Mouse (Mus musculus) heart, embryonic 10.5 days (tissue): ENCODE data around the gene Pak6. TPM values are rescaled to one million over a fixed set of nuclear protein-coding genes. Genes with fewer than 3 reads are reported as not detected.

Source experiments
- DNase-seq: peaks from one replicate; pipeline ENCODE4 v3.0.0-alpha.2; 2017; ENCODE audit warnings: low spot score
- H3K27ac ChIP-seq: fragments of 300-500 bp; sonication (generic); 2 replicates; pipeline ENCODE4 v1.5.1; 2016; ENCODE audit warnings: mild to moderate bottlenecking
- H3K27me3 ChIP-seq: fragments of 300-500 bp; sonication (generic); 2 replicates; pipeline ENCODE4 v1.6.1; 2016; ENCODE audit warnings: mild to moderate bottlenecking; ENCODE audit not compliant: poor library complexity, insufficient read depth, severe bottlenecking
- H3K36me3 ChIP-seq: fragments of 300-500 bp; sonication (generic); 2 replicates; pipeline ENCODE4 v1.6.1; 2016; ENCODE audit warnings: mild to moderate bottlenecking, moderate library complexity
- H3K4me1 ChIP-seq: fragments of 300-500 bp; sonication (generic); 2 replicates; pipeline ENCODE4 v1.6.1; 2016; ENCODE audit warnings: mild to moderate bottlenecking
- H3K4me3 ChIP-seq: fragments of 300-500 bp; sonication (generic); 2 replicates; pipeline ENCODE4 v1.5.1; 2016; ENCODE audit warnings: mild to moderate bottlenecking, moderate library complexity
- H3K9me3 ChIP-seq: fragments of 300-500 bp; sonication (generic); 2 replicates; pipeline ENCODE4 v1.6.1; 2016; ENCODE audit warnings: mild to moderate bottlenecking, moderate library complexity
- WGBS: fragments of 180-500 bp; shearing (Covaris S2); methylation state at CpG from one replicate; pipeline ENCODE4 v1.1.7; 2016; 5-methylcytosine and 5-hydroxymethylcytosine counted together
- polyA plus RNA-seq: library from polyadenylated mRNA; unstranded; fragments of >200 nt; fragmentation: Nextera tagmentation; extraction: Ambion mirVana; gene quantifications from 2 replicates; pipeline ENCODE4 v1.2.1, GENCODE M21; 2016

Gene Pak6
- 1.7 and 4.1 TPM in 2 replicates for polyA plus RNA-seq

GRCm38 (mm10) chr2:118662902-118663803 lies at the start of gene Pak6:
Gene Pak6 (plus strand): TSS chr2:118663303.
- Histone ChIP-seq H3K36me3 (no peaks in the 10 kb centered on the region), H3K4me3 (peak within 1 kb of the TSS; percentile 65), H3K27ac (peak within 1 kb of the TSS; percentile 78), H3K4me1 (peaks cover 69% of the 10 kb centered on the region), H3K27me3 (peaks cover 46% of the 10 kb centered on the region), H3K9me3 (no peaks in the 10 kb centered on the region)
- WGBS: 3% methylated on average over 37 of the region's 37 CpGs
- DNase-seq: no peak

DNA sequence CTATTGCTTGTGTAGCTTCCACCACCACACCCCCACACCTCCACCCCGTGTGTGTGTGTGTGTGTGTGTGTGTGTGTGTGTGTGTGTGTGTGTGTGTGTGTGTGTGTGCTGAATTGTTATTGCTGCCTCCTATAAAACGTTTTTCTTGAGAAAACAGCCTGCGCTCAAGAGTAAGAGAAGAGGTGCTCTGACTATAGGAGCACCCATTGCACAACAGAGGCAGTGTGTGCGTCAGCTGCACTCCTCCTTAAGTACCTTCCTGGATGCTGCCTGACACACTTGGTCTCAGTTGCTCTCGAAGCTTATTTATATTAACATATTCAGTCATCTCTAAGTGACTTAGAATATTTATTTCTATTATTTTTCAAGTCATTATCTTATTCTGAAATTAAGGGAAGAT lies 45.1 kb upstream of the Pak6 start:
- H3K9me3 ChIP-seq: no peaks in the 10 kb centered on the region

GRCm38 (mm10) chr2:118620101-118620500 lies 43.0 kb upstream of the Pak6 start:
- peaks cover 93% of the 10 kb centered on the region for H3K36me3 ChIP-seq
- H3K9me3 ChIP-seq: no peaks in the 10 kb centered on the region
- DNase-seq: no peak
- H3K27ac ChIP-seq: no peak overlapping the region
- 72% methylated on average over 2 of the region's 2 CpGs for WGBS
- H3K27me3 ChIP-seq: no peaks in the 10 kb centered on the region
- no peaks in the 10 kb centered on the region for H3K4me1 ChIP-seq
- H3K4me3 ChIP-seq: no peak overlapping the region

More for the DNA sequence above, 45.1 kb upstream of the Pak6 start:
- Histone ChIP-seq H3K27me3 (no peaks in the 10 kb centered on the region), H3K4me1 (no peaks in the 10 kb centered on the region), H3K27ac (no peak overlapping the region), H3K4me3 (no peak overlapping the region), H3K36me3 (peaks cover 99% of the 10 kb centered on the region)
- DNase-seq: no peak
- WGBS: 89% methylated on average over 5 of the region's 5 CpGs

GRCm38 (mm10) chr2:118620608-118621007 lies 42.5 kb upstream of the Pak6 start:
- H3K36me3 ChIP-seq: peaks cover 93% of the 10 kb centered on the region
- H3K27ac ChIP-seq: no peak overlapping the region
- no peaks in the 10 kb centered on the region for H3K27me3 ChIP-seq
- no peaks in the 10 kb centered on the region for H3K9me3 ChIP-seq
- H3K4me3 ChIP-seq: no peak overlapping the region
- 87% methylated on average over 8 of the region's 8 CpGs for WGBS
- H3K4me1 ChIP-seq: no peaks in the 10 kb centered on the region
- no peak for DNase-seq

DNA sequence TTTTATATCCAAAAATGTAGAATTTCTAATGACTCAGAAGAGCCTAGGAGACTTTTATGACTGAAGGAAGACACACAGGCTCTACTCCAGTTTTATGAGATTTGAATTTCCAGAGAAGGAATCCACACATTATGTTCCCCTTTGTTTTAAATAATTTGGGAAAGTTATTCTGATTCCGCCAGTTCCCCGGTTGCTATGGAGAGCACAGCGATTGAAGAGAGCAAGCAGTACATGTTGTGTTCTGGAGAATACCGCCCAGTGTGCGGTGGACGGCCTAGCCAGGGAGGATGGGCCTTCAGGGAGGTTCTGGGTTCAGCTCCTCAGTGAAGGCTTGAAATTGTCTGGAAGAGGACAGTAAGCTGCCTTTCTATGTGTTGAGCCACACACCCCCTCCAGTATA lies 33.8 kb upstream of the Pak6 start:
- H3K27ac ChIP-seq: no peak overlapping the region
- H3K4me3 ChIP-seq: no peak overlapping the region
- peaks cover 91% of the 10 kb centered on the region for H3K36me3 ChIP-seq
- DNase-seq: no peak
- H3K4me1 ChIP-seq: 0 out of 2 replicates have a peak, but pooled peaks cover 3% of the 10 kb centered on the region
- no peaks in the 10 kb centered on the region for H3K9me3 ChIP-seq
- WGBS: 97% methylated on average over 6 of the region's 6 CpGs
- H3K27me3 ChIP-seq: no peaks in the 10 kb centered on the region

GRCm38 (mm10) chr2:118633441-118633840 lies 29.7 kb upstream of the Pak6 start:
- H3K27me3 ChIP-seq: no peaks in the 10 kb centered on the region
- no peaks in the 10 kb centered on the region for H3K9me3 ChIP-seq
- 34% methylated on average over 5 of the region's 5 CpGs for WGBS
- no peak overlapping the region for H3K27ac ChIP-seq
- no peak for DNase-seq
- H3K36me3 ChIP-seq: peaks cover 96% of the 10 kb centered on the region
- H3K4me1 ChIP-seq: 0 out of 2 replicates have a peak, but pooled peaks cover 3% of the 10 kb centered on the region
- H3K4me3 ChIP-seq: no peak overlapping the region

GRCm38 (mm10) chr2:118637258-118637657 lies 25.8 kb upstream of the Pak6 start:
- peaks cover 10% of the 10 kb centered on the region; the same call in 1 of the 2 replicates for H3K4me1 ChIP-seq
- no peaks in the 10 kb centered on the region for H3K9me3 ChIP-seq
- H3K27ac ChIP-seq: no peak overlapping the region
- H3K4me3 ChIP-seq: no peak overlapping the region
- WGBS: 87% methylated on average over 5 of the region's 5 CpGs
- DNase-seq: no peak
- peaks cover 94% of the 10 kb centered on the region for H3K36me3 ChIP-seq
- H3K27me3 ChIP-seq: no peaks in the 10 kb centered on the region

DNA sequence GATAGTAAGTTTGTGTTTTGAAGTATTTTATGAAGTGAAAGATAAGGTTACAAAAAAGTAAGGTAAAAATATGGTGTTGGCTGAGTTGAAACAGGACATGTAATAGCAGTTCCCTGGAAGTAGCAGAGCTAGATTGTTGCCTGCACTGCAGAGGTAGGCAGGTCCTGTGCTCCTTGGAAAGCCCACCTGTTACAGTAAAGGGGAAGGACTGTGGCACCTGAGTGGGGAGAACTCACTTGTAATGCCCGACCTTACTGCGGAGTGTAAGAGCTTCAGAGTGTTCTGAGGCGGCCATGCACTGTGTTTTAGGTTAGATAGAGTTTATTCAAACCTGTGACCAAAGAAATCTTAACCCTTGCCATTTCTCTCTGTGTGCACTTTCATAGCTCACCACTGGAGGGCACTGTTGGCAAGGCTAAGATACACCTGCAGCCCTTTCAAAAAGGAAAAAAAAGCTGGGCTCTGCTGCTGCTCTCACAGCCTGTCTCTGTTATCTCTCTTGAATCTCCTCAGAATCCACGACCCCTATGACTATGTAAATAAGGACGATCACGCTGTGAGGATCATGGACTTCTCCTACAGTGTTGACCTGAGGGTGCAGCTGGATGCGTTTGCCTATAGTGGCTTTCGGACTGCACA lies 25.1 kb upstream of the Pak6 start:
- H3K27me3 ChIP-seq: no peaks in the 10 kb centered on the region
- H3K9me3 ChIP-seq: no peaks in the 10 kb centered on the region
- H3K4me1 ChIP-seq: peaks cover 10% of the 10 kb centered on the region; the same call in 1 of the 2 replicates
- H3K4me3 ChIP-seq: no peak overlapping the region
- H3K36me3 ChIP-seq: peaks cover 95% of the 10 kb centered on the region
- H3K27ac ChIP-seq: no peak overlapping the region
- 40% methylated on average over 8 of the region's 8 CpGs for WGBS
- DNase-seq: no peak

DNA sequence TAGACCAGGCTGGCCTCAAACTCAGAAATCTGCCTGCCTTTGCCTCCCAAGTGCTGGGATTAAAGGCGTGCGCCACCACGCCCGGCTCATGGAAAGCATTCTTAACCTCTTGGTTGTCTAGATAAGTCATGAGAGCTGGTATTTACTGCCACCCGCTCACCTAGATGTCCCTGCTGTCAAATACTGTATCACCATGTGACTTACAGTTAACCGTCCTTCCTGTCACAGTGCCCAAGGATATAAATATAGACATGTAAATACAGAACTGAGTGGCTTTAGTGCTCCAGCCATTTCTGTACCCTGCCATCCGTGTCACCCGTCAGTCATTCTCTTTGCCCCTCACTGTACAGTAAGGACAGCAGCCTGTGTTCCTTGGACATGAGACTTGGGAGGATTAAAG lies 24.4 kb upstream of the Pak6 start:
- 84% methylated on average over 8 of the region's 8 CpGs for WGBS
- no peaks in the 10 kb centered on the region for H3K9me3 ChIP-seq
- no peak overlapping the region for H3K27ac ChIP-seq
- DNase-seq: no peak
- peaks cover 7% of the 10 kb centered on the region; the same call in 1 of the 2 replicates for H3K4me1 ChIP-seq
- peaks cover 96% of the 10 kb centered on the region for H3K36me3 ChIP-seq
- no peak overlapping the region for H3K4me3 ChIP-seq
- no peaks in the 10 kb centered on the region for H3K27me3 ChIP-seq

DNA sequence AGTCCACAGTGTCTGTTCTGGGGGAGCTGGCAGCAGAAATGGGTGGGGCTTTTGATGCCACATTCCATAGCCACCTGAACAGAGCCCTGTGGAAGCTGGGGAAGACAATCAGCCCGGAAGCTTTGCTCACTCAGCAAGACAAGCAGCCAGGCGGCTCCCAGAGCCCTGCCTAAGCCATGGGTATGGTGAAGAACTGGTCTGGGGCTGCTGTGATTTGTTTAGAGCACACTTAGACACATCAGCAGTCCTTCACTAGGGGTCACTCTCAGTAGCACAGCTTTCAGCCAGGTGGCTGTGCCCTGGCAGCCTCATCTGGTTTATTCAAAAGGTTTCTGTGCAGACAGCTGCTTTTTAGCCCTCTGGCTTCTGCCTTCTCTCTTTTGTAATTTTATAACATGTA lies 22.0 kb upstream of the Pak6 start:
- Histone ChIP-seq H3K27ac (no peak overlapping the region), H3K9me3 (no peaks in the 10 kb centered on the region), H3K4me1 (peaks cover 7% of the 10 kb centered on the region; the same call in 1 of the 2 replicates), H3K27me3 (no peaks in the 10 kb centered on the region), H3K4me3 (no peak overlapping the region), H3K36me3 (peaks cover 94% of the 10 kb centered on the region)
- no peak for DNase-seq
- 54% methylated on average over 2 of the region's 2 CpGs for WGBS

DNA sequence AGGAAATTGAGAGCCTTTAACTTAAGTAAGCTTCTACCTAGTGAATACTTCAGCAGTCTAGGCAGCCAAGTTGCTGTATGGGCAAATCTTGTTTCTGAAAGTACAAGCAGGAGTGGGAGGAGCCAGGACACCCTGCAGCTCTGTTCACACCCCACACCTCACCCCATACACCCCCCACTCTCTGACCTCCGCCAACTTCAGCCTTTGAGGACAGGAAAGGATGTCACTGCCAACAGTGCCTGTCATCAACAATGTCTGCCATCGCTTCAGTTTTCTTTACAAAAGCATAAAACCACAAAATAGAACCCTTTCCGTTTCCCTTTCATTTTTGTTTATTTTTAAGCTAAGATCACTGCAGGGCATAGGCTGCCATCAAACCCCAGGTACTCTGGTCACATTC lies 20.7 kb upstream of the Pak6 start:
- H3K4me3 ChIP-seq: no peak overlapping the region
- no peak overlapping the region for H3K27ac ChIP-seq
- H3K27me3 ChIP-seq: no peaks in the 10 kb centered on the region
- WGBS: 89% methylated on average over 3 of the region's 3 CpGs
- H3K9me3 ChIP-seq: no peaks in the 10 kb centered on the region
- peaks cover 84% of the 10 kb centered on the region for H3K36me3 ChIP-seq
- DNase-seq: no peak
- H3K4me1 ChIP-seq: peaks cover 7% of the 10 kb centered on the region; the same call in 1 of the 2 replicates

DNA sequence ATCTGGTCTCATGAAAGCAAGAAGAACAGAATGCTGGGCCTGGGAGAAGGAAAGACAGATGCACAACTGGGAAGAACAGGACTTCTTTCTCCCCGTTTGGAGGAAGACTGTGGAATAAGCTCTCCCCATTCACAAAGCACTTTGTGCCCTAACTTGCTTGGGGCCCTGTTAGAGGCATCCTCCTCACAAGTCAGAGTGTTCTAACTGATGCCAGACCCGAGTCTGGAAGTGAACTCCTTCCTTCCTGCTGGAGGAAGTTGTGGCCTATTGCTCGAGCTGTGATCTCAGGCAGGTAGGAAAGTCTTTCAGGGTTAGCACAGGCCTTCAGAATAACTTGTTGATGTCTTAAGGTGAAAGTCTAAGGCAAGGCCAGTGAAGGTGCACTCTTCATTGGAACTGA lies 20.2 kb upstream of the Pak6 start:
- H3K9me3 ChIP-seq: no peaks in the 10 kb centered on the region
- H3K4me3 ChIP-seq: no peak overlapping the region
- WGBS: 67% methylated on average over 3 of the region's 3 CpGs
- peaks cover 7% of the 10 kb centered on the region; the same call in 1 of the 2 replicates for H3K4me1 ChIP-seq
- H3K27ac ChIP-seq: no peak overlapping the region
- no peak for DNase-seq
- peaks cover 81% of the 10 kb centered on the region for H3K36me3 ChIP-seq
- no peaks in the 10 kb centered on the region for H3K27me3 ChIP-seq

DNA sequence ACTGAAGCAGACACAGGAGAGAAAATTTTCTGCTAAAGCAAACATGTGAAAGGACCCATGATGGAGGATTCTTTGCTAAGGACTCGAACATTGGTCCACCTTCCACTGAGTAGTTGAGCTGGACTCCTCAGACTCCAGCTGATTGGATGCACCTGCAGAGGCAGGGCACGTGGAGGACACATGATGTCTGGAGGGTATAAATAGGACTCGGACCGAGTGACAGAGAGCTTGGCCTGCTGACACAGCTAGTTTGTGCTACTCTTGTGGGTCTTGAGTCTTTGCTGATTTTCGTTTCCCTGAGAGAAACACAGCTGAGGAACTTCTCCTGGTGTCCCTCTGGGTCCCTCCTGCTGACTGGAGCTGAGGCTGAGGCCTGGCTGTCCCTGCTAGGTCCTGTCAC lies 16.4 kb upstream of the Pak6 start:
- no peak for DNase-seq
- Histone ChIP-seq H3K4me1 (no peaks in the 10 kb centered on the region), H3K36me3 (peaks cover 49% of the 10 kb centered on the region), H3K4me3 (no peak overlapping the region), H3K27me3 (no peaks in the 10 kb centered on the region), H3K9me3 (no peaks in the 10 kb centered on the region), H3K27ac (no peak overlapping the region)
- 76% methylated on average over 5 of the region's 5 CpGs for WGBS
